Mouse (Mus musculus) frontal cortex, adult (tissue): Measurements from ENCODE around the gene Tchhl1.
"Not testable (repeated sequence)": the region's sequence is repeated elsewhere in the genome, so short reads cannot be mapped to it uniquely, and the experiment has no call there.

ENCODE experiments used
- ATAC-seq: cut with Nextera tagmentation; 2 replicates; pipeline ENCODE4 v1.9.2; 2017; ENCODE audit warnings: mild to moderate bottlenecking, moderate library complexity, mixed read lengths; ENCODE audit not compliant: low TSS enrichment

Gene Tchhl1

GRCm38 (mm10) chr3:93468561-93468960, at the start of gene Tchhl1:
TSS of gene Tchhl1 (plus strand) at chr3:93468754.
- no peak for ATAC-seq

GRCm38 (mm10) chr3:93431673-93432072, 36.9 kb upstream of the Tchhl1 start:
- ATAC-seq = no peak

- ATAC-seq = no peak
These were observed 26.5 kb upstream of the Tchhl1 start, which contains the start of gene Tchh for GRCm38 (mm10) chr3:93442030-93442429. TSS of gene Tchh (plus strand) at chr3:93442330.

GRCm38 (mm10) chr3:93443501-93444101, 25.0 kb upstream of the Tchhl1 start:
- peak; percentile 1; the same call in 1 of the 2 replicates for ATAC-seq

GRCm38 (mm10) chr3:93444343-93445164, 24.0 kb upstream of the Tchhl1 start:
- ATAC-seq = peak; percentile 62

GRCm38 (mm10) chr3:93445165-93445705, 23.3 kb upstream of the Tchhl1 start:
- ATAC-seq = peak; percentile 14; the same call in 1 of the 2 replicates

GRCm38 (mm10) chr3:93446128-93446755, 22.3 kb upstream of the Tchhl1 start:
- ATAC-seq = no peak

- ATAC-seq = peak; percentile 14; the same call in 1 of the 2 replicates
These were observed 21.8 kb upstream of the Tchhl1 start for GRCm38 (mm10) chr3:93446756-93447137.

- peak; percentile 58 for ATAC-seq
These were observed 21.3 kb upstream of the Tchhl1 start for GRCm38 (mm10) chr3:93447138-93447841.

- no peak for ATAC-seq
These were observed 2.0 kb upstream of the Tchhl1 start for GRCm38 (mm10) chr3:93466556-93466955.

- no peak for ATAC-seq
These were observed 1.4 kb upstream of the Tchhl1 start for GRCm38 (mm10) chr3:93467130-93467529.

- ATAC-seq = no peak
These were observed 1.1 kb downstream of the Tchhl1 start for GRCm38 (mm10) chr3:93469629-93470028.

- no peak for ATAC-seq
These were observed 11.5 kb downstream of the Tchhl1 start for GRCm38 (mm10) chr3:93480053-93480452.

GRCm38 (mm10) chr3:93481982-93482616, 13.5 kb downstream of the Tchhl1 start:
- no peak for ATAC-seq

- ATAC-seq = peak; percentile 62; the same call in 1 of the 2 replicates
These were observed 17.1 kb downstream of the Tchhl1 start for GRCm38 (mm10) chr3:93485611-93486010.

- no peak for ATAC-seq
These were observed 20.0 kb downstream of the Tchhl1 start for GRCm38 (mm10) chr3:93488541-93488940.

GRCm38 (mm10) chr3:93492176-93492575, 23.6 kb downstream of the Tchhl1 start:
- no peak for ATAC-seq

GRCm38 (mm10) chr3:93493992-93494391, 25.4 kb downstream of the Tchhl1 start:
- ATAC-seq = peak; percentile 100

GRCm38 (mm10) chr3:93494774-93495173, 26.2 kb downstream of the Tchhl1 start:
- ATAC-seq = not testable (repeated sequence)

- no peak for ATAC-seq
These were observed 28.6 kb downstream of the Tchhl1 start for GRCm38 (mm10) chr3:93497131-93497530.

- peak; percentile 86 for ATAC-seq
These were observed 30.6 kb downstream of the Tchhl1 start for GRCm38 (mm10) chr3:93499129-93499528.
